Mouse (Mus musculus) spleen, adult 12 weeks (tissue): ENCODE results near the gene Adamtsl1.

ENCODE experiments used
- DNase-seq: peaks from one replicate; pipeline ENCODE4 v3.0.0; 2022; ENCODE audit warnings: low spot score

Adamtsl1 gene

DNA sequence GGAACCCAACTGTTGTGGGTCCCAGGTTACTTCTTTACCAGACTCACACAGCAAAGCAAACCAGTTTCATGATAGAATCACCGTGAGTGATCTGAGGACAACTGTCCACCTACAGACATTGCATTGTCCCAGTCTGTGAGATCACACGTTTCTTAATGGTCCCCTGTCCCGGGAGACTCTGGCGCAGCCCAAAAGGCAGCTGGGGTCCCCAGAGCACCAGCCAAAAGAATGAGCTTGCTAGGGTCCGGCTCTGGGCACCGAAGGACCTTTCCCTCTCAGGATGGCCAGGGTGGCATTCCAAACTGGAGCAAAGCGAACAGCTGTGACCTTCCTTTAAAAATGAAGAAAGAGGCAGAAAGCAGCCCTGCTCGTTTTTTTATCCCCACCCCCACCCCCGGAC is at the start of gene Adamtsl1:
TSS of gene Adamtsl1 (plus strand) at position 381 of the 400 bp plus-strand sequence.
- DNase-seq, result no peak

DNA sequence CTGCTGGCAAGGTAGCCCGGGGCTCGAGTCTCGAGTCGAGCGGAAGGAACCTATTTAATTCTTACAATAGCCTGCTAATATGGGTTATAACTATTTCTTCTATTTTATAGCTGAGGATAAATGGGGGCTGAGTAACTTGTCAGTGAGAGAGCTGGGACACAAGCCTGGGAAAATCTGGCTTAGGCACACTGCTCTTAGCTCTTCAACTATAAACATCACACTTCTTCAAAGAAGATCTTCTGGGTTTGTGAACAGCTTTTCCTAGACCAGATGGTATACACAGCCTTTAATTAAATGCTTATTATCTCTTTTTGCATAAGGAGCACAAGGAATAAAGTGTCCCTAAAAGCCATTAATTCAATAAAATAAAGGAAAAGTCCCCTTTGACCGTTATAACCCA is 30.4 kb upstream of the Adamtsl1 start:
- DNase-seq, result no peak

DNA sequence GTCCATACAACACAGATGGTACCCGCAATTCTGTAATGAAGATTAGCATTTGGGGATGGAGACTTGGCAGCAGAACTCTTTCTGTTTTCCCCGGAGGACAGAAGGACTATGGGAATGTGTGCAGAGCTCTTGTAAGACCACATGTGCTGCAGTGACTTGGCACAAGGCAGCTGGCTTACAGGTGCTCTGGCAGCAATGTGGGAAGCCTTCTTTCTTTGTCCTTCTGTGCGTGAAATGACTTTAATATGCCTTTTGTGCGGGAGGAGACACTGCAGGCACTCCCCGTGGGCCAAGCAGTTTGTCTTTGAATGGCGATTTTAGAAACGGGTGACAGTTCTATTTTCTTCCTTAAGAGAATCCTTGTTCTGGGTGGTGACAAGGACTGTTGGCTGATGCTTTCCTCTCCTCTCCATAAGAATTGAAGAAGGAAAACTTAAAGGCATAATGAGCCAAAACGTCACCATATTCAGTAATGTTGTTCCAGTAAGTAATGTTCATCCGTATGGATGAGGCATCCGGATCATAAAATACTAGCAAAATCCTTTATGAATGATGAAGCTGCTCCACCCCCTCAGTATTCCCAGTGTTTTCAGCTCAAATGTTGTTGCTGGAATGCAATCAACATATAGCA is 27.5 kb upstream of the Adamtsl1 start:
- DNase-seq, result no peak

DNA sequence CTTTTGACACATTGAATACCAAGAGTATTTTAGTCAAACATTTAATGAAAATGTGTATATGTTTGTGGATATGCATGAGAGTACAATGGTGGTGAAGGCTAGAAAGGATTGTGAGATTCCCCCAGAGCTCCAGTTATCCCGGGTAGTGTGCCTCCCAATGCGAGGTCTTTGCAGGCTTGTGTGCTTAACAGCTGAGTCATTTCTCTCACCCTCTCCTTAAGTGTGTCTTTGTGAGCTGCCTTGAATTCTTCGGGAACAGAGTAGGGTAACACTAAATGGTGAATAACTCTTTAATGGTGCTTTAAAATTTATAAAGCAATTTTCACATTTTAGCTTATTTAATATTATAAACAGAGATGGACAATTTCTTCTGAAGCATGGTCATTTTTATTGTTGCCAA is 8.3 kb upstream of the Adamtsl1 start:
- no peak for DNase-seq

DNA sequence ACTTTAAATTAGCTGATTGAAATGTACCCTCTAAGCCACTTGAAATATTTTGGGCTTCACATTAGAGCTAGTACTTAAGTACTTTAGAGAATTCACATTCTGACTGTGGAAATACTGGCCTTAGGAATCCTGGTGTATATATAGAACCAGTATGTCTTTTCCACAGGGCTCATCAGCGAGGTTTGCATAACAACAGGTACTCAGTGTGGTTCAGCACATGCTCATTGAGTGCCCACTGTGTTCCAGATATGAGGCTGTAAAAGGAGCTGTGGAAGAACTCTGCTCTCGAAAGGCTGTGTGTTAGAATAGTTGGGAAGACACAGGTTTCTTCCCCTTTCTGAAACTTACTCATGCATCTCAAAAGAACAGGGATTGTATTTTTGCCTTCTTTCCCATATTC is 7.0 kb upstream of the Adamtsl1 start:
- DNase-seq, result no peak

DNA sequence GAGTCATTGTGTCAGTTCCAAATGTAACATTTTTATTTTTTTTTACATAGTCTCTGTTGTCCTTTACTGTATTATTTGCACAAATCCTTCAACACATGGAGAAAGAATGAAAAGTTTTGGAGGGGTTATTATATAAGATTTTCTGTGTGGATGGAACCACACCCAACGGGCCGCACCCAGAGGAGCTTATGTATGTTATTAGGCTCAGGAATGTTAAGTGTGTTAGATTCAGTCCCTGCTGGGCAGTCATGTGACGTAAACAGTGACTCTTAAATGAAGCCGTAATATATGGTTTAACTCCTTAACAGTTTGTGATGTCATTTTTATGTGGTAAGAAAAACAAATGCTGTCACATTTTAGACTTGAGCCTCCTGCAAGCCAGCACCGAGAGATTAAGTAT is 6.5 kb upstream of the Adamtsl1 start:
- no peak for DNase-seq

DNA sequence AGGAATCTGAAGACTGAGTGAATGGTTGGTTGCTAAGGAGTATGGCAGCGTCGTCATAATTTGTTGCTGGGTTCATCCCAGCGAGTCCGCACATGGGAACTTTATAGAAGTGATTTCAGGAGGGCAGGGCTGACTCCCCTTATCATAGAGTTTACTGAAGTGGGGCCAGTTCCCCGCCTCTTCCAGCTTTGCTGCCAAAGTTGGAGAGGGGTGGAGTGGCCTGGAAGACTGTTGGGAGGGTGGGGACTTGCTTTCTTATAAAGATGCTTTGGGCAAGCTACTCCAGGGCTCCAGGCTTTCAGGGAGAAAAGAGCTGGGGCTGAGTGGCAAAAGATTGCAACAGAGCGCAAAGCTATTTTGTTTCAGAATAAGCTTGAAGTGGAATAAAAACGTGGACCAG is 684 bp upstream of the Adamtsl1 start:
- no peak for DNase-seq

DNA sequence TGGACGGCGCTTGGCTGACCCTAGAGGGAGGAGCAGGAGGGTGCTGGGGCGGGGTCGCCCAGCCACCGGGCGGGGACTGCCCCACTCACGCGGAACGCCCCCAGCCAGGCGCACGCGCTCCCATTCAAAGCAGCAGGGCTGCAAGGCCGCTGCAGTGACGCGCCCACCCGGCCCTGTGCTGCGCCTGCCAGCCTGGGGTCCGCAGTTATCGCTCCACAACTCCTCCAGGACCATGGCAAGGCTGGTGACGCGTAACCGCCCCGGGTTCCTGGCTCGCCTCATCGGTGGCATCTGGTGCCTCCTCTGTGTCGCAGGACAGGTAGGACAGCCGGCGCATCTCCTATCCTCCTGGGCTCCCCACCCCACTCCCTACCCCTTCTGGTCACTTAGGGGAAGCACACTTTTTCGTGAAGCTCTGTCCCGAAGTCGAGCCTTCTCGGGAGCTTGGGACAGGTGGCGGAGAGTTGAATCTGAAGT is 271 bp downstream of the Adamtsl1 start:
- no peak for DNase-seq

DNA sequence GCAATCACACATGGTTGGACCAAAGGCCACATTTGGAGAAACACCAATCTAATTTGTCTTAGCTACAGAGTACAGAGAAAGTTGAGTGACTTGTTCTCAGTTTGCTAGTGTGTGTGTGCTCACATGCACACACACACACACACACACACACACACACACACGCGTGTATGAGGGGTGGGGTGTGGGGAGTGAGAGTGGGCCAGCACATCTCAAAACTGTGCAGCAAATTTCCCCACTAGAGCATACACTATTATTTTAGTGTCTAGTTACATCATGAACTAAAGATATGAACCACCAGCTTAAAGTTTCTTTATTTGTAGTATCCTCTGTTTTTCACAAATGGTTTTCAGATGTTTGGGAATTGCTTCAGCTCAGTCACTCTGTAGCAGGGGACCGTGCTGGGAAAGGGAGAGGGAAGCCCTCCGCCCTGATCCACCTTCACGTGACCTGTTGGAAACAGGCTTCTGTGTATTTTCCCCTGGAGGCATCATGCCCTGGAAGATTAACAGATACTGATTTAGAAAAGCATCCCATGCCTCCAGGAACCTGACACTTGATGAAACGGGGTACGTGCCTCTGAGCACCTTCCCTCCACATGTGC is 13.1 kb downstream of the Adamtsl1 start:
- no peak for DNase-seq

DNA sequence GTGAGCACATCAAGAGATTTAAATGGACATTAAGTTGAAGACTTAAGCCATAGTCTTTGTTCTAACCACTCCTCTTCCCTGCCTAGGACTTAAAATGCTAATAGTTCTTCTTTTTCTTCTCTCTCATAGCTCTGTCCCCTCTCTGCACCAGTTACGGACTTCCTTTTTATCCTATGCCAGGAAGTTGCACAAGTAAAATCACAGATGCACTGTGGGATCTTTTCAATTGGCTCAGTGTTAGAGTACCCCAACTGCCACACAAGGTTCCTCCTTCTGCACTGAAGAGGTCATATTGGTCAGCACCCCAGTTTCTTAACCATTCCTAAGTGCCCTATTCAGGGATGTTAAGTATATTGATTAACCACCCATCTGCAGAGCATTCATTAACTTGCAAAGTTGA is 15.9 kb downstream of the Adamtsl1 start:
- no peak for DNase-seq

DNA sequence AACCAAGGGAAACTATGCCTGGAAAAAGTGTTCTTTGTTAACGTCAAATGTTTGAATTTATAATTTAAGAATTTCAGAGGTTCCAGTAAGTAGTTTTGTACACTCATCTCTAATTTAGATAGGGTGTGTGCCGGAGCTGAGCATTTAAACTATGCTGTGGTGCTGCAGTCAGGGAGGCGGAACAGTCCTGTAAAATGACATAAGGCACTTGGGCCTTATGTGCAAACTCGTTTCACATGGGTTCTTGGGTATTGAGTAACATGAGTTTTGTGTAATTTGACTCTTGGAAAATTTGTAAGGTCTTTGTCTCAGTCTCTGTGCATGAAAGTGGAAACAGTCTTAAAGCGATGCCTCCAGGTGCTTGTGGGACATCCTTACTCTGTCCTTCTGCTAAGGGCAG is 25.7 kb downstream of the Adamtsl1 start:
- DNase-seq, result no peak

DNA sequence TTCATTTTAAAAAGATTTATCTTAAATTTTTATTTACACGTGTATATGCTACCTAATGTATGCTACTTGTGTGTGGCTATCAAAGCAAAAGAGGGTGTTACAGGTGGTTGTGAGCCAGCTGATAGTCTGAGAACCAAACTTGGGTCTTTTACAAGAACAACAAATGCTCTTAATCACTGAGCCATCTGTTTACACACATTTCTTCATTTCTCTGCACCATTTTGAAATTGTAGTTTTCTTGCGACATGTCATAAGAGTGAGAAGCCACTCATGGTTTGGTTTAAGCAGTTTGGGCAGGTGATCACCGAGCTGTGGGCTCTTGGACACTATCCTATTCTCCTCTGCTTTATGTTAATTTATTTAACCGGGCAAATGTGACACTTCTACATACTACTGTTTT is 29.2 kb downstream of the Adamtsl1 start:
- no peak for DNase-seq

DNA sequence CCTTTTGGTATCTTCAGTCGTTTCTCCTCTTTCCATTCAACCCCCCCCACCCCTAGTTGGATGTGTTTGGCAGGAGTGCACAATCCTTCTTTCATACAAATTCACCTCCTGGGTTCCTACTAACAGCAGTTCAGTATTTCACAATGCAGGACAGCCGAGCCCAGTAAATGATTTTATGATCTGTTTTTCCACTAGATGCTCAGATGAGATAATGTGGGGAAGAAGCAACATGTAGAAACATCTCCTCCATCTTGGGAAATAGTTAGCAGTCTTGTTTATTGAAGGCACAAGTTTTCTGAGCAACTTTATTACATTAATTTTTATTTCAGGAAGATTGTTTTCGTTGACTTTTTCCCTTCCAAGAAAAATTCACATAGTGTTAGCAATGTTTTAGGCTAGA is 40.7 kb downstream of the Adamtsl1 start:
- no peak for DNase-seq

DNA sequence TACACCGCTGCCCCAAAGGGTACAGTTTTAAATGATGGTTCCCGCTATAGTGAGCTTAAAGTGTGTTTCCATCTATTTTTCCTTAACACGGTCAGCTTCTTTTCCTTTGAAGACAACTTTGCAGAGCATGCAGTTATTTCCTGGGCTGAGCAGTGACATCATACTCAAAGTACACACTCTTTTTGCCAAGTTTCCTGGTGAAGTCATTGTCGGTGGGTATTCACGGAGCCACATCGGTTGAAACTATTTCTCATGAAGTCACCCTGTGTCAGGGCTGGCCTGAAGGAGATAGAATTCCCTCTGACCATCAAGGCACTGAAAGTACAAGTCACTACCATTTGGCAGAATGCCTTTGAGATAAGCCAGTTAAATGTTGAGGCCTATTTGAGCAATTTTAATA is 45.8 kb downstream of the Adamtsl1 start:
- no peak for DNase-seq

DNA sequence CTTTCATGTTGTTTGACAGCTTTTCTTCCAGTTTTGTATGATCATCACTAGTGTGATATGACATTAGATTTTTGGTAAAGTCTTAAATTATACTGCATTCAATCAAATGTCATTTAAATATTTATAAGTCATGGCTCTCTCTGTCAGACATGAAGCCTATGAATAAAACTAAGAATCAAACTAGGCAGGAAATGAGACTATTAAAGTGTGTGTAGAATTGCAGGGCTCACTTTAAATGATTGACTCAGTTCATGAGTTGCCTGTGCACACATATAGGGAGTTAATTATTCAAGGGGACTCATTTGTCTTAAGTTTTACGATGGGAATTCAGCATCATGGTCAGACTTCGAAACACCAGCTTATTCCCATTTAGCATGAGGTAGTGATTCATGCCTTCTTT is 71.5 kb downstream of the Adamtsl1 start:
- no peak for DNase-seq

DNA sequence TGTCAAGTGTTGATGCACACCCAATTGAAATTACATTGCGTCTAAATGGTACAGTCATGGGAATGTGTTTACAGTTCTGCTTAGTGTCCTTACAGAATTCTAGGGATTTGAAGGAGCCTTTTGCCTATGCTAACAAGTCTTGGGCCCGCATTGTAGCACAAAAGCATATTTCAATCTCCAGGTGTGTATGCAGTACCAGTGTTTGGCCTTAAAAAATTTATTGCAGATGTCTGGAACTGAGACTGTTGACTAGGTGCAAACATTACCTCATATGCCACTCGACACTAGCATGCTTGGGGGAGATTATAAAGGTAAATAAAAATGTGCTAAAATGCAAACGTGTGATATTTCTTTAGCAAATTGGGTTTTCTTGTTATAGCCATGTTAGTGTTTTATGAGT is 75.0 kb downstream of the Adamtsl1 start:
- DNase-seq, result no peak

DNA sequence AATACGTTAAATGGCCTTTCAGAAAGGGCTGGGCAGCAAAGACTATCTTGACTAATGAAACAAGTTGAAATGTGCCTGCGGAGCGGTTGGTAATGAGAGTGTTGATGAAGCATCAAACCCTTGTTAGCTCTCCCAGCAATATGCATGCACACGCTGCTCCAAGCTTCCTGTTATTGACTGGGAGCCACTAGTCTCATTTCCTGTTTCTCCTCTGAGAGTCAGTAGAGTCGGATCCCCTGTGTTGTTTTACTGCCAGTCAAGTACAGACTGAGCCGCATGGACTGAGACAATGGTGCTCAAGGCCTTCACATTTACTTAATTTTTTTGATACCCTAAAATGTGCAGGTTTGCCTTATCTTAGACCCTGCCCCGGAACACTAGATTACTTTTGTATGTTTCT is 77.1 kb downstream of the Adamtsl1 start:
- DNase-seq, result no peak

DNA sequence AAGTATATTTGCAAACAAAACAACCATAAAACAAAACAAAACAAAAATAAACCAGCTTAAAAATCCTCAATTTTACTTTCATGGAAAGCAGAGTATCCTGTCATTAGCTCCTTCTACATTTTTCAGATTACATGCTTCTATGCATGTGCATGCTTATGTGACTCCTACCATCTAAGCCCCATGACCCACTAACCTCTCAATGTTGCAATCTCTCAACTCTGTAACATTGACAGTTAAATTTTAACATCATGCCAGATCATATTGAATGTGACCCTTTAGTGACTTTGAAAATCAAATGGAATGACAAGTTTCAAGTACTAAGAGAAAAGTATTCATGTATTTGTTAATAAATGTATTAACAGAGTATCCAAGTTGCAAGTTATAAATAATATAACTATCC is 80.2 kb downstream of the Adamtsl1 start:
- DNase-seq, result no peak

DNA sequence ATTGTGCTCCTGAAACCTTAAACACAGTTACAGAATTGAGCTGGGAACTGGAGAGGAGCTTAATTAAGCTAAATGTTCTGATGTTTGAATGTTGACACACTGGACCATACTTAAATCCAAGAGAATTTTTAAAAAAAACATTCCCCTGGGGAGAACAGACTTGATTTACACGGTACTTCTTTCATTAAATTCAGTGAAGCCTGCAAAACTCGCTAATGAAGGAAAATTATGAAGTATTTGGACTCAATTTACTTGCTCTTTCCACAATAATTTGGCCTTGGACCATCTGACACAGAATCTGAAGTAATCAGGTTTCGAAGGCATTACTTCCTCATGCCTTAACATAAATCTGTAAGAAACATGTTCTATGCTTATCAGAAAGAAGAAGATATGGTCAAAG is 99.4 kb downstream of the Adamtsl1 start:
- no peak for DNase-seq

DNA sequence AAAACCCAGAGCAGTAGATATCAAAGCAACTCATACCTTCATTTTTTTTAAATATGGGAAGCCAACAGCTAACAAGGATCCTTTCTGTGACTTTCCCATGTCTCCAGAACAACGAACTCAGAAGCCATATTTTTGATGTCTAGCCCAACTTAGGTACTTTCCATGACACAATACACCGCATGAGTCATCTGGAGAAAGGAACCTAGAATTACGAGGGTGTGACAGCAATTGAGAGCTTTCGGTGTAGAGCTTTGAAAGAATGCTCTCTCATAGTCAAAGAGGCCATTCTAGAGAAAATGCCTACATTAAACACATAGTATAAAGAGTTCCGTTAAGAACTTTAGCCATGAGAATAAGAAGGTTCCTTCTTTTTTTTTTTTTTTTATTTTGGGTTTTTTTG is 104.8 kb downstream of the Adamtsl1 start:
- no peak for DNase-seq

DNA sequence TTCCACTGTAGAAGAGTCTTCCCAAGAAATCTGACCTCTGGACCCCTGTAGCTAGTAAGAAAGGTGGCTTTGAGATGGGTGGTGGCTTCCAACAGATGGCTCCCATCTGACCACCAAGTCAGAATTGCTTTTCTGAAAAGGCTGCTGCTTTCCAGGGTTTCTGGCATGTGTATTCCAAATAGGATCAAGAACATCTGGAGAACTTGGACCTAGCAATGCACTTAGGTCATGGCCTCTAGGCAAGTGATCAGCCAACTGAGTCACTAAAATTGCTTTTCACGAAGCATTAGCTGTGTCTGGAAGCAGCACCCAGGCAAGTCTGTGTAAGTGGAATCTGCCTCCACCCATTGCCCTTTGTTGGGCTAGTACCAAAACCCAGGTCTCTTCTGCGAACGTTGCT is 105.3 kb downstream of the Adamtsl1 start:
- no peak for DNase-seq

DNA sequence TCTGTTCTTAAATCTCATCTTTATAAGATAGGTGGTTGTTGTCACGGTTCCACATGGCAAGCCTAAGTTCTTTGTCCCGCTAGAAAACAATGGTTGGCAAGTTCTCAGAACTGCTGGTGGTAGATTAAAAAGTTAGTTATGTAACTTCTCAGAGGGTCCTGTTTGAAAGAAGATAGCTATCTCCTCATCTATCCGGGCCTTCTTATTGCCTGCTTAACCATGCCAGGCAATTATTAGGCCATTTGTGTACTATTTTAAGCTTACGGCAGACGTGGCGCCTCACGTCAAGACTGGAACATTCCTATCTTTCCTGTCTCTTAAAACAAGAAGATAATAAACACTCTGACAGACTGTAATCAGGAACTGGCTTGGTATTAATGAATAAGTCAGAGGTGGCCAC is 115.4 kb downstream of the Adamtsl1 start:
- DNase-seq, result no peak

DNA sequence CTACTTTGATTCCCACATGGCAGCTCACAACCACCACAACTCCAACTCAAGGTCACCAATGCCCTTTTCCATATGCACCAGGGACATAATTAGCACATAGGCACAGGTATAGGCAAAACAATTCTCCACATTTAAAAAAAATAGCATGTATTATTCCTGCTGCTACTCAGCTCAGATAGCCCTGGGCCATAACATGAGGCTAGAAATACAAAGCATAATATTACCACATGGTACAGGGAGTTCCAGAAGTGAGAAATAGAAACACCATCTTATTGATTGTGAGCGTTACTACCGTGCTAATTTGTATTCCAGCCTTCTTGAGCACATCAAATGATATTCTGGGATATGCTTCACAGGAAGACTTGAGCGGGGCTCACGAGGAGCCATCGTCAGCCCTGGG is 155.3 kb downstream of the Adamtsl1 start:
- DNase-seq, result no peak

DNA sequence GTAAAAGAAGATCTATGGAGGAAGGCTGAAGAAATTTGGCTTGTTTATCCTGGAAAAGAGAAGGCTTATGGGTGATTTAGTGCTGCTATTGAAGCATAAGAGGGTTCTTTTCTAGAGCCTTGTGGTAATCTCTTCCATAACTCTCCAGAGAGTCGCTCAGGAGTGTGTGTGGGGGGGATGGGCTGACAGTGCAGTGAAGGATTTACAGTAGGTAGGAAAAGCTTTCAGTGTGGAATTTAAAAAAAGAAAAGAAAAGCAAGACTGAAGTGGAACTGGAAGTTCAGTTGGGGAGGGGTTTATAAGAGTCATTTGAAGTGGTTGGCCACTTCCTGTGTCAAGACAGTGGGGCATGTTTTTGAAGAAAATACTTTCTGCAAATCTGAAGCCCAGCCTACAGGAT is 155.8 kb downstream of the Adamtsl1 start:
- no peak for DNase-seq
